Mouse (Mus musculus) spleen, postnatal 4 days (tissue): ENCODE measurements around the gene Zkscan8.
A peak's percentile ranks its signal among the peaks of the same experiment; 100 is the strongest.
"Not testable (repeated sequence)": the region's sequence is repeated elsewhere in the genome, so short reads cannot be mapped to it uniquely, and the experiment has no call there.

Source experiments
- DNase-seq, 2 experiments: peaks; one replicate each; pipeline ENCODE4 v3.0.0; 2022; ENCODE audit warnings: low spot score in 2 of 2

Zkscan8 gene

DNA sequence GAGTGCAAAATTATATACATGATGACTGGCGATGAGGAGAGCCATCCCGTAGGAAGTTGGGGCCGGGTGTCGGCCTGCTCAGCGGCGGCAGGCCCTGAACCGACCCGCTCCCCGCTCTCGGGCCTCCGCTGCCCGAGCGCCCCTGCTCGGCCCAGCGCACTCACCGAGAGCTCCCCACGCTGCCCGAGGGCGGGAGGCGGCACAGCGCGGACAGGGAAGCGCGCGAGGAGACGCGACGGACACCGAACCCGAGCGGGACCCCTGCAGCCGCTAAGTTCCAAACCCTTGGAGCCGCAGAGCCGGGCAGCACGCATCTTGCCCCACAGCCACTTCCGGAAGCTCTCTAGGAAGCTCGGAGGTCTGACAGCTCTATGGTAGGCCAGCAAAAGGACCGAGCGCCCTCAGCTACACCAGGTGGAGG is at the start of gene Zkscan8:
TSS of gene Zkscan8 (minus strand) at position 340 of the 421 bp plus-strand sequence.
- DNase-seq, result peak; percentile 83 to 90

DNA sequence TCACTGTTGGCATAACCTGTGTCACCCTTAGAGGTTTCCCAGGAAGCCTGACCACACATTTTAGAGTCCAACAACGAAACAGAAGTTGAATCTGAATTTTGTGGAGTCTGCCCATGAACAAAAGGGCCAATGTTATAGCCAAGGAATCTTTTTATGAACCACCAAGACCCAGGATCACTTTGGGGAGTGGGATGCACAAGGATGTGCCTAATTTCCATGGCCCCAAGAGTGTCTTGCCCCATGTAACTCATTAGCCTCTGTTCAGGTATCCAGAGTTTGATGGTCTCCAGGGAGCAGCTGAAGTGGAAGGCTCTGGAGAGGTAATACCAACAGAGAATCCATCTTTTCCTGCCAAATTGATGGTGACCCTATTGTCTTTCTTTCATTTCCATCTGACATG is 28.9 kb upstream of the Zkscan8 start, which contains the start of gene Olfr1535:
TSS of gene Olfr1535 (minus strand) at position 101 of the 400 bp plus-strand sequence.
- no peak for DNase-seq

- no peak for DNase-seq
Observed at GRCm38 (mm10) chr13:21550416-21551110, 19.6 kb upstream of the Zkscan8 start.

GRCm38 (mm10) chr13:21549487-21549886 is 18.6 kb upstream of the Zkscan8 start:
- DNase-seq, result no peak

- DNase-seq, result no peak
Observed at GRCm38 (mm10) chr13:21542708-21543107, 11.8 kb upstream of the Zkscan8 start, which contains the start of gene Olfr1366. Gene Olfr1366 (minus strand): TSS chr13:21542808.

DNA sequence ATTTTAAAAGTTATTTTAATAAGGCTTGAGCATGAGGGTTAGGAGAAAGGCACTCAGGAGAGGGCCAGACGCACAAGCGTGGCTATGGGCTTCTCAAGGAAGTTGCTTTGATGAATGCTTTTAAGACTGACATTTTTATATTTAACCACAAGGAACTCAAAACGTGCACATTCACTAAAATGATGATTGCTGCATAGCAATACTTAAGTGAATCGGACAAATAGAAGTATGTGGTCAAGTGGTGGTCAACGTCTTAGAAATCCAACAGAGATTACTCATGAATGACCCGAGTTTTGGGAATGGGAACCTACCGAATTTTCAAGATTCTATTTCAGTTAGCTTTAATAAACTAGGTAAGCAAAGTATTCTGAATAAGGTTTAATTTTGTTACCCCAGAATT is 784 bp downstream of the Zkscan8 start:
- no peak for DNase-seq

DNA sequence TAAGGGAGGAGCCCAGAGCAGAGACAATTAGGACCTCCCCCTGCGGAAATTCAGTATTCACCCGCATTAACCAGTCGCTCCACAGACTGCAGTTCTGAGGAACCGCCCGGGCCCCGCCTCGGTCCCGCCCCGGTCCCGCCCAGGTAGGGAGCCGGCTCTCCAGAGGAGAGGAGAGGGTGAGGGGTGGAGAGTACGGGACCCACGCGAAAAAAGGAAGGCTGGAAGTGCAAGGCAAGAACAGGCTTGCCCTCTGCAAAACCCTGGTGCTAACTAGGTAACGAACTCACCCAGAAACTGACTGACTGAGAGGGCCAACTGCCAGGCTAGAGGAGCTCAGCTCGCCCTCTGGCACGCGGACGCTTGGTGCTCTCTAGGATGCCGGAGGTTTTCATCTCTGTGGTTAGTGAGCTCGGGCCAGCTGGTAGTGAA is 24.7 kb downstream of the Zkscan8 start:
- DNase-seq, result peak; percentile 78 to 86

- no peak for DNase-seq
Observed at GRCm38 (mm10) chr13:21502296-21502695, 28.6 kb downstream of the Zkscan8 start.

- DNase-seq, result not testable (repeated sequence)
Observed at GRCm38 (mm10) chr13:21501182-21501581, 29.7 kb downstream of the Zkscan8 start, which contains the start of gene Gm11273. Gene Gm11273 (minus strand): TSS chr13:21501418.

- DNase-seq, result no peak
Observed at GRCm38 (mm10) chr13:21495080-21495479, 35.8 kb downstream of the Zkscan8 start, which contains the start of gene AK157302. Gene AK157302 (plus strand): TSS chr13:21495223.

- no peak for DNase-seq
Observed at GRCm38 (mm10) chr13:21492847-21493246, 38.1 kb downstream of the Zkscan8 start.

GRCm38 (mm10) chr13:21486881-21487280 is 44.0 kb downstream of the Zkscan8 start:
- DNase-seq, result no peak

- not testable (repeated sequence) for DNase-seq
Observed at GRCm38 (mm10) chr13:21478759-21479670, 51.9 kb downstream of the Zkscan8 start, which contains the start of the genes Zkscan4 and Gm10065. Gene Zkscan4 (plus strand): TSS chr13:21478907. Gene Gm10065 (minus strand): TSS chr13:21479441.

DNA sequence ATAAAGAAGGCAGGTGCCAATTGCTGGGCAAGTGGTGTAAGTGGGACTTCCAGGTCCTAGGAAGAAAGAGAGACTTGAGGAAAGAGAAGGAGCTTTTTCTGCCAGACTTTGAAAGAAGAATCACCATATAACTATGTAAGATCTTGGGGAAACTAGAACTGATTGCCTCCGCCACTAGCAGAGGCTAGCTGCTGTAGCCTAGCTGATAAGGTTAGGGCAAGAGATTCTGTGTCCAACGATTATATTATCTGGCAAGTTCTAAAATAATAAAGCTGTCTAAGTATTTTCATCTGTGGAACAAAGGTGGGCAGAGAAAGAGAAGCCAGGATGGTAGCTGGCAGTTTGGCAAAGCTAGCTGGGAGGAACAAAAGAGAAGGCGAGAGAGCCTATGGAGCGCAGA is 58.5 kb downstream of the Zkscan8 start:
- no peak for DNase-seq

- DNase-seq, result no peak
Observed at GRCm38 (mm10) chr13:21469097-21469496, 61.8 kb downstream of the Zkscan8 start.

- DNase-seq, result peak; percentile 72 to 87
Observed at GRCm38 (mm10) chr13:21468061-21469019, 62.6 kb downstream of the Zkscan8 start, which contains the start of gene Nkapl. Gene Nkapl (minus strand): TSS chr13:21468509.

DNA sequence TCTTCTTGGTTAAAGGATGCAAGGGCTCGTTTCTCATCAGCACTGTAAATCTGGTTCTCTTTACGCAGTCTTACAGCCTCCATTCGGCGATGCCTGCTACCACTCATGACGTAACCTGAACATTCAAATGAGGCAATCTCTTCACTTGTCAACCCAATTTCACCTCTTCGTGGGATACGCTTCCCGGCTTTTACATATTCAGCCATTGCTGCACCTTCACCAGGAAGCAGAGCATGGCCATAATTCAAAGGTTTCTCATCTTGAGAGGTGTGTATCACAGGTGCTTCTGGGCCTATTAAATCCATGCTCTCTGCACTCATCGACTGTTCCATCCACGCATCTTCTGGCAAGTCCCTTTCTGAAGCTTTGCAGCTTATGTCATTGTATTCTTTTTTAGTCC is 63.6 kb downstream of the Zkscan8 start:
- DNase-seq, result no peak
